Mouse (Mus musculus): Measurements from ENCODE around the gene Myo16. TPM values are rescaled to one million over a fixed set of nuclear protein-coding genes. Genes with fewer than 3 reads are reported as not detected.

Myo16 gene
- polyA plus RNA-seq, 1 experiment from 2014 or later: not detected

DNA sequence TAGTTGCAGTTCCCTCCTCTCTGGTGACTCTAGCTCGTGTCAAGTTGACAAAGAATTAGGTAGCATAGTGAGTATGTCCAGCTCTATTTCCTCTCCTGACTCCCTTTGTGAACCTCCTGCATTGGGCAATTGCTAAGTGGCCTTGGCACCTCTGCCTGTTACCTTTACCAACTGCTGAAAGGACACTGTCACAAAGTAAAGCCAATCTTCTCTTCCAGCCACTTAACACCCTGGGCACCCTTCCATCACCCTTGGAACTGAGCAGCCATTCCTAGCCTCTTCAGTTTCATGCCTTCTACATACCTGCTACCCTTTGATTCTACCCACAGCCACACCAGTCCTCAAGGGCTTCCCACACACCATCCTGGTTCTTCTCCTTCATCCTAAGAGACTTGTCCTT lies 233.4 kb downstream of the Myo16 start:
- Histone ChIP-seq H3K27me3 (no peaks in the 10 kb centered on the region), H3K9me3 (replicated peaks) (no peaks in the 10 kb centered on the region), H3K36me3 (no peaks in the 10 kb centered on the region), H3K4me2 (no peak overlapping the region), H3K4me3 (replicated peaks) (no peak overlapping the region), H3K9ac (no peak overlapping the region), H3K27ac (no peak overlapping the region), H3K4me1 (replicated peaks) (no peaks in the 10 kb centered on the region)
- 30% methylated on average over 1 of the region's 1 CpGs for WGBS (ENCODE audit: insufficient replicate concordance)
- ATAC-seq (ENCODE audit: low read depth): no peak
- no peak for DNase-seq

DNA sequence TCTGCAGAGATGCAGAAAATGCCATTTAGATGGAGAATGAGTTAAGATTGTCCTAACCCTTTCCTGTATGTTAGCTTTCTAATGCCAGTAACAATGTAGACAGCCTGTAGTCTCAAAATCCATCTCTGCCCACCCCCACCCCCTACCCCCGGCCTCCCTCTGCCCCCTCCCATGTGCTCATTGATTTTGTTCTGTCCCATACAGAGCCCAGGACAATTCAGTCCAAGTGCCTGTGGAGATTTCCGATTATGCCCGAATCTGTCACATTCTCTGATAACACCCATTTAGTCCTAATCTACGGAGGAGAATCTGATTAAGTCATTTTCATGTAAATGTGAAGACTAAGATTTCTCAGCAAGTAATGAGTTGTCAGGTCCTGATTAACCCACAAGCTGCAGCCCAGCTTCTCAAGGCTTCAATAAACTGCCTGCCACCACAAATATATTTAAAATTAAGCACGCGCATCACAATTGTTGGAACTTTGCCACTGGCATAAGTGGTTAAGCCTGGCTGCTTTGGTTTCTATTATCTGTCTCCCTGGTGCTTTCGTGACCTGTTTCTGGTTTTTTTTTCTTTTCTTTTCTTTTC lies 237.5 kb downstream of the Myo16 start:
- Histone ChIP-seq H3K9ac (no peak overlapping the region), H3K4me1 (replicated peaks) (no peaks in the 10 kb centered on the region), H3K9me3 (replicated peaks) (no peaks in the 10 kb centered on the region), H3K27ac (no peak overlapping the region), H3K4me2 (no peak overlapping the region), H3K36me3 (no peaks in the 10 kb centered on the region), H3K27me3 (no peaks in the 10 kb centered on the region), H3K4me3 (replicated peaks) (no peak overlapping the region)
- no peak for ATAC-seq (ENCODE audit: low read depth)
- WGBS (ENCODE audit: insufficient replicate concordance): 65% methylated on average over 7 of the region's 7 CpGs
- no peak for DNase-seq

DNA sequence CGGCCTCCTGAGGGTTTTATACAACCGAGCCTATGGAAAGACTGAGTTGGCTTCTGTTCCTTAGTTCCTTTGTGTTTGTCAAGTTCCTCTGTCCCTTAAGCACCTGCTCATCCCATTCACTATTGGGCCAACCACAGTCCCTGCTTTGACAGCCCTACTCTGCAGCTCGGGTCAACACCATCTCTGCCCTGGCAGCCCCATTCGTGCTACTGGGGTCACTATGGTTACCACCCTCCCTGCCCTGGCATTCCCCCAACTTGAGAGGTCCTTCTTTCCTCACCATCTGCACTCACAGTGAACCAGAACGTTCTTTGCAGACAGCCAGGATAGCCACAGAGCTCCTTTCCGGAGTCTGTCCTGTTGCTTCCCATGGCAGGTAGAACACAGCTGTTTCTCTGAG lies 238.2 kb downstream of the Myo16 start:
- no peak for ATAC-seq (ENCODE audit: low read depth)
- H3K9ac ChIP-seq: no peak overlapping the region
- no peaks in the 10 kb centered on the region for H3K36me3 ChIP-seq
- no peak overlapping the region for H3K4me2 ChIP-seq
- no peak overlapping the region for H3K27ac ChIP-seq
- WGBS (ENCODE audit: insufficient replicate concordance): 53% methylated on average over 6 of the region's 6 CpGs
- H3K4me1 ChIP-seq (replicated peaks): no peaks in the 10 kb centered on the region
- H3K4me3 ChIP-seq (replicated peaks): no peak overlapping the region
- no peak for DNase-seq
- H3K9me3 ChIP-seq (replicated peaks): no peaks in the 10 kb centered on the region
- H3K27me3 ChIP-seq: no peaks in the 10 kb centered on the region

DNA sequence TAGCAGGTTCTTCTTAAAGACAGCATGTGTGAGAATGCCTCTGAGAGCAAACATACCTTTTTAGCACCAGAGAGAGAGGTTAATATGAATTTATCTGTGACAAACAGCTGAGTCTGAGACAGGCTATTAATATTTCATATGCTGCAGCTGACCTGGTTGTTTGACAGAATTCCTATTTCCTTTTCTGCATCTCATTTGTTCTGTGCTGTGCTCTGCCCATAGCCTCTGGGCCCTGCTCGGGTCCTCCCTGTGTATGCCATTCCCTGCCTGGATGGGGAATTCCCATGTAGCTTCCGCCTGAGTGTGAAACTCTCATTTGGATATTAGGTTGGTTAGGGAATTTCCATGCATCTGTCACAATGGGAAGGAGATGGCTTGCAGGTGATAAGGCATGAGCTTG lies 240.8 kb downstream of the Myo16 start:
- no peak overlapping the region for H3K27ac ChIP-seq
- 49% methylated on average over 2 of the region's 2 CpGs for WGBS (ENCODE audit: insufficient replicate concordance)
- H3K4me2 ChIP-seq: no peak overlapping the region
- no peak overlapping the region for H3K9ac ChIP-seq
- H3K4me3 ChIP-seq (replicated peaks): no peak overlapping the region
- H3K36me3 ChIP-seq: no peaks in the 10 kb centered on the region
- ATAC-seq (ENCODE audit: low read depth) (no peak), DNase-seq (no peak)
- no peaks in the 10 kb centered on the region for H3K27me3 ChIP-seq
- H3K4me1 ChIP-seq (replicated peaks): no peaks in the 10 kb centered on the region
- no peaks in the 10 kb centered on the region for H3K9me3 ChIP-seq (replicated peaks)

DNA sequence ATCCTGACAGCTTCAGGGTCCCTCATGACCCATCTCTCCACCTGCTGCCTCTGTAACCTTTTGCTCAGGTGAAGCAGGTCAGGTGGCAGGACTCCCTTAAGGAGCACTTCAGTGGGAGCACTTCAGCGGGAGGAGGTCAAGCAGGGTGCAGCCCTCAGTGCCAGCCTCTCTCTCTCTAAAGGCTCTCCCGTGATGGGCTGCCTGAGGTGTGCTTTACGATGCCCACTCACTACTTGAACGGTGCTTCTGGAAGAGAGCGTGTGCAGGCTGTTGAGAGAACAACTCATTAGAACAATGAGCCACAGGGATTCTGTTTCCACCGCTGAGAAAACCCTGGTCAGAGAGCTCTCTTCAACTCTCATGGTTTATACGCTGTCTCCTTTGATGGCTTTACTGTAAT lies 241.4 kb downstream of the Myo16 start:
- 61% methylated on average over 7 of the region's 7 CpGs for WGBS (ENCODE audit: insufficient replicate concordance)
- Histone ChIP-seq H3K36me3 (no peaks in the 10 kb centered on the region), H3K4me3 (replicated peaks) (no peak overlapping the region), H3K4me2 (no peak overlapping the region), H3K9me3 (replicated peaks) (no peaks in the 10 kb centered on the region), H3K4me1 (replicated peaks) (no peaks in the 10 kb centered on the region), H3K9ac (no peak overlapping the region), H3K27ac (no peak overlapping the region), H3K27me3 (no peaks in the 10 kb centered on the region)
- DNase-seq (no peak), ATAC-seq (ENCODE audit: low read depth) (no peak)

DNA sequence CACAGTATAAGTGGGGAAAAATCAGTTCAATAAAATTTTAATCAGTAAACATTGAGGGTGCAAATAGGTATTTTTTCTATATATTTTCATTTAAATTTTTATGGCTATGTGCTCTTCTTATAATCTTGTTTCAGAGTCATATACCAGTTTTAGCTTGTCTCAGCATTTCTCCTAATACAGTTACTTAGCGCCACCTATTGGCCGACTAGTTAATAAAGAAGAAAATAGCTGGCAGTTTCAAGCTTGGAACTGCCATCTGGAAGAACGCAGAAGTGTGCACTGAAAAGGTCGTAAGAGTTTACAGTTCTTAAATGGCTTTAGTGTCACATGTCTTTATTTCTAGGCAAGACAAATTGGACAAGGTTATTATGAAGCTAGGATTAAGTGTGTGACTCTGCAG lies 248.9 kb downstream of the Myo16 start:
- Histone ChIP-seq H3K4me3 (replicated peaks) (no peak overlapping the region), H3K9me3 (replicated peaks) (no peaks in the 10 kb centered on the region), H3K27me3 (no peaks in the 10 kb centered on the region), H3K36me3 (no peaks in the 10 kb centered on the region), H3K4me2 (no peak overlapping the region), H3K9ac (no peak overlapping the region), H3K4me1 (replicated peaks) (no peaks in the 10 kb centered on the region), H3K27ac (no peak overlapping the region)
- no peak for ATAC-seq (ENCODE audit: low read depth)
- DNase-seq: no peak
- 14% methylated on average over 4 of the region's 4 CpGs for WGBS (ENCODE audit: insufficient replicate concordance)

DNA sequence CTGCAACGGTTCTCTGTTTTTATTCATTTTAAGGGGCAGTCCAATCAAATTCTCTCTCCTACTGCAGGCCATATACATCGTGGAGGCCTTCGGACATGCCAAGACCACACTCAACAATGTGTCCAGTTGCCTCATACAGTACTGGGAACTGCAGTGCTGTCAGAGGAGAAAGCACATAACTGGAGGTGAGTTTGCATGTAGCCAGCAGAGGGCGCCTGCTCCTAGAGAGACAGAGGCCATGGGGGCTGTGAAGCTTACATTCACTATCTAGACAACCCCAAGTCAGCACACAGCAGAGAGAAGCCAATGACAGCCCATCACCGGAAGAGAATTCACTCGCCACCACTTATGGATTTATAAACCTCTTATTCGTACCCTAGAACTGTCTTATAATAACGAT lies 251.8 kb downstream of the Myo16 start:
- ATAC-seq (ENCODE audit: low read depth) (no peak), DNase-seq (no peak)

DNA sequence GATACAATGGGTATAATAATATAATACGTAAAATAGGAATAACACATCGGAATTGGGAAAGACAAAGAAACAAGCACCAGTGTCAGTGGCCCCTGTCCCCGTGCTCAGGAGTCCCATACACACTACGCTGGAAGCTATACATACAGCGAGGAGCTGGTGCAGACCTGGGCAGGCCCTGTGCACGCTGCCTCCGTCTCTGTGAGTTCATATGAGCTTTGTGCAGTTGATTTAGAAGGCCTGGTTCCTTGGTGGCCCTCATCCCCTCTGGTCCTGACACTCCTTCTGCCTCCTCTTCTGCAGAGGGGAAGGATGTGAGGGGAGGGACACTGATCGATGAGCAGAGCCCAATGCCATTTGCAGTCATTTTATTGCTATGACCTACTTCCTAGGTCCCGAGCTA lies 255.3 kb downstream of the Myo16 start:
- ATAC-seq (ENCODE audit: low read depth) (no peak), DNase-seq (no peak)
- Histone ChIP-seq H3K4me3 (replicated peaks) (no peak overlapping the region), H3K9me3 (replicated peaks) (no peaks in the 10 kb centered on the region), H3K36me3 (no peaks in the 10 kb centered on the region), H3K27me3 (no peaks in the 10 kb centered on the region), H3K27ac (no peak overlapping the region), H3K9ac (no peak overlapping the region), H3K4me1 (replicated peaks) (no peaks in the 10 kb centered on the region), H3K4me2 (no peak overlapping the region)
- 62% methylated on average over 9 of the region's 9 CpGs for WGBS (ENCODE audit: insufficient replicate concordance)

More for the DNA sequence above, 251.8 kb downstream of the Myo16 start:
- Histone ChIP-seq H3K36me3 (no peaks in the 10 kb centered on the region), H3K4me2 (no peak overlapping the region), H3K27ac (no peak overlapping the region), H3K4me1 (replicated peaks) (no peaks in the 10 kb centered on the region), H3K9ac (no peak overlapping the region), H3K9me3 (replicated peaks) (no peaks in the 10 kb centered on the region), H3K4me3 (replicated peaks) (no peak overlapping the region), H3K27me3 (no peaks in the 10 kb centered on the region)
- WGBS (ENCODE audit: insufficient replicate concordance): 33% methylated on average over 8 of the region's 8 CpGs

DNA sequence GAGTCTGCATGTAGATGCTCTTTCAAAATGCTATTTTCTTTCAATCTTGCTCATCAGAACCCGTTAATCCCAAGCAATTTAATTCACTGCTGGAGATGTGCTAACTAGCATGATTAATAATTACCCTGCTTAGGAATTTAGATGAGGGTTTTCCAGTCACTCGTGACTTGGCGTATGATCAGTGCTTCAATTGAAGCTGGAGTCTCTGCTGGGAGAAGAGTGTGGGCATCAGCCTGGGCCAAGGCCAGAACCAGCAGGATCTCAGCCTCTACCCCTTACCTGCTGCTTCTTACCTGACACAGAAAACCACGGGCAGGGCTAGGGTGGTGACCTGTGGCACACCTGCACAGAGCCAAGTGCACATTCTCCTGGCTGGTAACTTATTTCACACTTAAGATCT lies 257.8 kb downstream of the Myo16 start:
- no peaks in the 10 kb centered on the region for H3K36me3 ChIP-seq
- no peak overlapping the region for H3K27ac ChIP-seq
- no peak overlapping the region for H3K9ac ChIP-seq
- ATAC-seq (ENCODE audit: low read depth): no peak
- WGBS (ENCODE audit: insufficient replicate concordance): 58% methylated on average over 4 of the region's 4 CpGs
- DNase-seq: no peak
- no peak overlapping the region for H3K4me3 ChIP-seq (replicated peaks)
- no peaks in the 10 kb centered on the region for H3K4me1 ChIP-seq (replicated peaks)
- H3K27me3 ChIP-seq: no peaks in the 10 kb centered on the region
- no peak overlapping the region for H3K4me2 ChIP-seq
- H3K9me3 ChIP-seq (replicated peaks): no peaks in the 10 kb centered on the region

DNA sequence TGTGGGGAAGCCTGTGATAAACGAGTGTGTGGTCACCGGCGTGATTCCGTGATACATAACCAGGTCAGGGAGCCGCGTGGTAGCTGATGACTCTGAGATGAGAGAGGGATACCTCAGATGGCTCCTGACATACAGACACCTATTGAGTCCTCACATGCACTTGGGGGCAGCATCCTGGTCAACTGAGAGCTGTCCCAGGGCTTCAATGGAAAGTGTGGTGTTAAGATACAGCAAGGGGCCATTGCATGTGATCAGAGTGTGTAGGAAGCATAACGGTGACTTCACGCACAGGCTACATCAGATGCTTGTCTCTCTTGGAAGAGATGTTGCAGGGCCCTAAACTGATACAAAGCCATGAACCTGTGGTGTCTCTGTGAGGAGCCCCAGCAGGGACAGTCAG lies 260.2 kb downstream of the Myo16 start:
- Histone ChIP-seq H3K4me2 (no peak overlapping the region), H3K9ac (no peak overlapping the region), H3K36me3 (no peaks in the 10 kb centered on the region), H3K4me3 (replicated peaks) (no peak overlapping the region), H3K9me3 (replicated peaks) (no peaks in the 10 kb centered on the region), H3K27ac (no peak overlapping the region), H3K4me1 (replicated peaks) (no peaks in the 10 kb centered on the region), H3K27me3 (no peaks in the 10 kb centered on the region)
- 74% methylated on average over 8 of the region's 8 CpGs for WGBS (ENCODE audit: insufficient replicate concordance)
- ATAC-seq (ENCODE audit: low read depth): no peak
- DNase-seq: no peak

DNA sequence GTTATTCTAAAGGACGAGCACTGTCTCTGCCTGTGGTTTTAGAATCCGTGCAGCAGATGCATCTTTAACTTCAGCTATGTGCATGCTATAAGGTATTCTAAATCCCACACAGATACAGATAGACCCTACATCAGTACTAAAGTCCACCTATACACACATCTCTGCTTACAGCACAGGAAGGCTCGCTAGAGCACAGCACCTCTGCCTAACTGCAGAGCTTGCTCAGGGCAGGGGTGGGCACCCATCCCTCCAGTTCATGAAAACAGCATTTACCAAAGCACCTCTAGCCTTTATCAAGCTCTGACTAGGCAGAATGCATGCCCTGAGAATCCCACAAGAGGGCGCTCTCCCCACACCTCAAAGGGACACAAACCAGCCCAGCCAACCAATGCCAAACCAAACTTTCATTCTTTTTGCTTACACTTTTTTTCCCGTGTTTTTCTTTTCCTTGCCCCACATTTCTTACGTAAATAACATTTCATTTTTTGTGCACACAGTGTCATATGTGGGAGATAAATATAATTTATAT lies 261.0 kb downstream of the Myo16 start:
- peak; percentile 8 for DNase-seq
- WGBS (ENCODE audit: insufficient replicate concordance): 12% methylated on average over 6 of the region's 6 CpGs
- H3K36me3 ChIP-seq: no peaks in the 10 kb centered on the region
- no peak overlapping the region for H3K4me2 ChIP-seq
- no peak for ATAC-seq (ENCODE audit: low read depth)
- no peak overlapping the region for H3K27ac ChIP-seq
- no peak overlapping the region for H3K9ac ChIP-seq
- H3K27me3 ChIP-seq: no peaks in the 10 kb centered on the region
- H3K9me3 ChIP-seq (replicated peaks): no peaks in the 10 kb centered on the region
- no peaks in the 10 kb centered on the region for H3K4me1 ChIP-seq (replicated peaks)
- H3K4me3 ChIP-seq (replicated peaks): no peak overlapping the region

DNA sequence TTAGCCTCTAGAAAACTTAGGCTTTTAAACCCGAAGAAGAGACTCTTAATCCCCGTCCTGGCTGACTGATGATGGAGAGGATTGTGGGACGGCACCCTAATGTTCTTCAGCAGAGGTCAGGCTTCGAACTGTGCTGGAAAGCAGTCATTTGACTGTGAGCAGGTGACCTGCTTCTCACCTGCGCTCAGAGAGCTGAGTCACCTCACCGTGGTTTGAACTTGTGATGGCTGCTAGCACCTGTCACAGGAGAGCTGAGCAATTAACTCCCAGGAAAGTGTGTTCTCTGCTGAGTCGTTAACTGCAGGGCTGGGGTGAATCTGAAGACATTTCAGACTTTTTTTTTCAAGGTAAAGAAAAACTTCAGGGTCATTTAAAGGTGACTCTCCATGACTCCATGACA lies 261.6 kb downstream of the Myo16 start:
- ATAC-seq (ENCODE audit: low read depth) (no peak), DNase-seq (no peak)
- Histone ChIP-seq H3K27me3 (no peaks in the 10 kb centered on the region), H3K27ac (no peak overlapping the region), H3K9ac (no peak overlapping the region), H3K36me3 (no peaks in the 10 kb centered on the region), H3K4me2 (no peak overlapping the region), H3K4me3 (replicated peaks) (no peak overlapping the region), H3K9me3 (replicated peaks) (no peaks in the 10 kb centered on the region), H3K4me1 (replicated peaks) (no peaks in the 10 kb centered on the region)
- 29% methylated on average over 7 of the region's 7 CpGs for WGBS (ENCODE audit: insufficient replicate concordance)
